Comparison of ENCODE assay signal across 9 mouse cellular contexts in genomic region chr9:74848411-74849194, GRCm38 (mm10). TPM values are rescaled to one million over a fixed set of nuclear protein-coding genes. Genes with fewer than 3 reads are reported as not detected.
DNase-seq lines count a peak whose midpoint lies in the region; ATAC-seq and TF ChIP-seq lines count a peak whose summit lies in the region.
"Had no signal": no experiment of that assay in that cellular context is flagged by ENCODE, and none has a peak within 500 bp of the region (broad histone marks: within the 10 kb centered on the region; RNA-seq: fewer than 3 reads in every experiment).

No protein-coding gene starts in this region.

- no peak overlapping the region for H3K27ac ChIP-seq in ES-Bruce4 (ENCODE audit: insufficient read depth, low read length)
- no peak overlapping the region for H3K27ac ChIP-seq in forebrain, postnatal 0 days (ENCODE audit: low read depth, low read length)
- no peak overlapping the region; the same call in 1 of the 2 replicates for H3K27ac ChIP-seq in liver, embryonic 16.5 days (ENCODE audit: low read length)
- H3K27ac ChIP-seq: macrophage had no signal

- WGBS in forebrain, postnatal 0 days, result under 1% methylated on average over 46 of the region's 46 CpGs
- 1% methylated on average over 46 of the region's 46 CpGs for WGBS in liver, embryonic 16.5 days (ENCODE audit: insufficient replicate concordance)

- peak; percentile 21; the same call in 1 of the 2 replicates for ATAC-seq in forebrain, postnatal 0 days
- ATAC-seq in liver, embryonic 16.5 days (ENCODE audit: low read depth), result no peak

- H3K4me3 ChIP-seq in ES-Bruce4 (ENCODE audit: low read depth, low read length), result peak overlapping the region; percentile 49
- peak overlapping the region; percentile 36 for H3K4me3 ChIP-seq in forebrain, postnatal 0 days (ENCODE audit: low read depth, low read length)
- peak overlapping the region; percentile 51 for H3K4me3 ChIP-seq in liver, embryonic 16.5 days (ENCODE audit: low read depth, low read length)

- H3K9me3 ChIP-seq in ES-Bruce4 (replicated peaks; ENCODE audit: control insufficient read depth, insufficient read depth, low read length, poor library complexity, severe bottlenecking), result no peaks in the 10 kb centered on the region
- no peaks in the 10 kb centered on the region for H3K9me3 ChIP-seq in forebrain, postnatal 0 days (ENCODE audit: low read length)
- H3K9me3 ChIP-seq in liver, embryonic 16.5 days (replicated peaks; ENCODE audit: control insufficient read depth, low read length), result no peaks in the 10 kb centered on the region

- TF ChIP-seq EP300 in ES-Bruce4 (IDR thresholded peaks at IDR 0.05; ENCODE audit: insufficient read depth, low read depth, low read length), result peak; percentile 76

- no peaks in the 10 kb centered on the region for H3K36me3 ChIP-seq in ES-Bruce4 (ENCODE audit: control insufficient read depth, insufficient read depth, low read length, poor library complexity, severe bottlenecking)
- H3K36me3 ChIP-seq in forebrain, postnatal 0 days (ENCODE audit: insufficient read depth), result no peaks in the 10 kb centered on the region
- H3K36me3 ChIP-seq in liver, embryonic 16.5 days (ENCODE audit: control insufficient read depth, insufficient read depth), result no peaks in the 10 kb centered on the region

- H3K4me1 ChIP-seq in ES-Bruce4 (ENCODE audit: control insufficient read depth, insufficient read depth, low read length), result no peaks in the 10 kb centered on the region
- 0 out of 2 replicates have a peak, but pooled peaks cover 5% of the 10 kb centered on the region for H3K4me1 ChIP-seq in forebrain, postnatal 0 days (ENCODE audit: insufficient read depth)
- no peaks in the 10 kb centered on the region for H3K4me1 ChIP-seq in liver, embryonic 16.5 days (ENCODE audit: control insufficient read depth, low read depth, low read length)

- no peak for TF ChIP-seq CTCF in ES-Bruce4 (IDR thresholded peaks at IDR 0.05; ENCODE audit: low read depth, low read length)
- TF ChIP-seq CTCF in forebrain, postnatal 0 days (IDR thresholded peaks at IDR 0.05; ENCODE audit: low read depth), result no peak

- H3K27me3 ChIP-seq in ES-Bruce4 (ENCODE audit: control insufficient read depth, insufficient read depth, low read length, poor library complexity, severe bottlenecking), result peaks cover 30% of the 10 kb centered on the region
- peaks cover 77% of the 10 kb centered on the region for H3K27me3 ChIP-seq in forebrain, postnatal 0 days (ENCODE audit: insufficient read depth, low read length)
- H3K27me3 ChIP-seq in liver, embryonic 16.5 days (ENCODE audit: control insufficient read depth, insufficient read depth, low read depth, low read length), result peaks cover 69% of the 10 kb centered on the region

- peak; percentile 21 for DNase-seq in cerebellum, adult 8-10 months
- DNase-seq in cerebellum, postnatal 36 days, result no peak
- DNase-seq in forebrain, postnatal 0 days, result peak; percentile 66
- DNase-seq in left cerebral cortex, adult 9 months (ENCODE audit: low spot score in 2 of 2), result no peak
- no peak for DNase-seq in right cerebral cortex, postnatal 25 days
- DNase-seq in testis, postnatal 10 days (ENCODE audit: low spot score), result no peak

- H3K9ac ChIP-seq in ES-Bruce4 (ENCODE audit: low read depth, poor library complexity, severe bottlenecking), result peak overlapping the region; percentile 27; the same call in 1 of the 2 replicates
- H3K9ac ChIP-seq in forebrain, postnatal 0 days, result peak overlapping the region; percentile 37; the same call in 1 of the 2 replicates
- peak overlapping the region; percentile 4 for H3K9ac ChIP-seq in liver, embryonic 16.5 days (ENCODE audit: low read depth, low read length)

- H3K4me2 ChIP-seq in forebrain, postnatal 0 days (ENCODE audit: low read depth), result peak overlapping the region; percentile 73
- peak overlapping the region; percentile 61 for H3K4me2 ChIP-seq in liver, embryonic 16.5 days (ENCODE audit: low read depth, low read length)

- TF ChIP-seq POLR2A in ES-Bruce4 (IDR thresholded peaks at IDR 0.05; ENCODE audit: insufficient read depth, low read length), result no peak

RNA-seq across cellular contexts. Expression of gene Onecut1, which starts 13.1 kb away (rescaled TPM):
- 0.44 TPM in 1 of 2 replicates, not detected in the other for polyA plus RNA-seq in ES-Bruce4 (2011; ENCODE audit: insufficient read depth, insufficient read length, low read depth, missing spikeins)
- total RNA-seq in forebrain, postnatal 0 days (2014; rRNA removed), result 0.92 and 3.8 TPM in 2 replicates
- polyA plus RNA-seq in forebrain, postnatal 0 days (2015; fragmentation: Nextera tagmentation; extraction: Ambion mirVana), result 0.23 and 0.64 TPM in 2 replicates
- 2.4 and 2.6 TPM in 2 replicates for polyA plus RNA-seq in liver, embryonic 16.5 days (2015; fragmentation: Nextera tagmentation; extraction: Ambion mirVana)
- polyA plus RNA-seq: macrophage had no signal

Comparison
In these comparisons a context has a peak if more than half of its experiments do, and no peak if none do; other contexts are left out.
1. DNase-seq: peak in cerebellum, adult 8-10 months (single experiment) and forebrain, postnatal 0 days (single experiment); none in cerebellum, postnatal 36 days (0 of 2), left cerebral cortex, adult 9 months (0 of 2), right cerebral cortex, postnatal 25 days (single experiment) and testis, postnatal 10 days (single experiment).
2. Peak in every context shown above with its lines, with median percentiles within 50 percentile points of each other: H3K4me3 ChIP-seq and H3K9ac ChIP-seq.